Mouse (Mus musculus) kidney, adult 2 months (tissue): Measurements from ENCODE around the gene 2810021J22Rik.

Experiments
- CTCF ChIP-seq: fragments of 200-500 bp; conservative IDR thresholded peaks from 2 replicates; pipeline ENCODE4 v1.5.1; 2011; ENCODE audit warnings: low read depth, mild to moderate bottlenecking, control low read depth, low read length, moderate library complexity, mixed read lengths; ENCODE audit not compliant: insufficient read depth, insufficient read length
- POLR2A ChIP-seq: fragments of 200-500 bp; IDR thresholded peaks from one replicate; pipeline ENCODE4 v1.6.1; 2011; ENCODE audit warnings: low read depth, low read length, control low read depth

DNA sequence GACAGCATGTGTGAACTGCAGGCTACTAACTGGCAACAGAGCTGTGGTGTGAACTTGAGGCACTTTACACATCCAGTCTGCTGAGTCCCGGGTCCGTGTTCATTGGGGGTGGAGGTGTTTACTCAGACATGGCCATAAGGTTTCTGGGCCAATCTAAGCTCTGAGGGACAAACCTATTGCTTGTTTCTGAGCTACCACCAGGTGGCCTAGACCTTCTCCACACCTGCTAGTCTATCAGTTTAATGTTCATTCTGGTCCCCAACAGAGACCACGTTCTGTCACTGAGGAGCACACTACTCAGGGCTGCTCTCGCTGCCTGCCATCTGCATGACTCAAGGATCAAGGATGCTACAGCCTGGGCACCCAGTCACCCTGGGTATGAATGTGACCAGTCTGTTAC, 64.6 kb downstream of the 2810021J22Rik start:
- TF ChIP-seq CTCF (0 out of 2 replicates have a peak, but pooled peaks have one; percentile 21), POLR2A (no peak)
